Mouse (Mus musculus): ENCODE results near the gene Tnpo3. TPM values are rescaled to one million over a fixed set of nuclear protein-coding genes. Genes with fewer than 3 reads are reported as not detected.

The Tnpo3 gene
- polyA plus RNA-seq, 1 experiment from 2014 or later, result 85.4 TPM

DNA sequence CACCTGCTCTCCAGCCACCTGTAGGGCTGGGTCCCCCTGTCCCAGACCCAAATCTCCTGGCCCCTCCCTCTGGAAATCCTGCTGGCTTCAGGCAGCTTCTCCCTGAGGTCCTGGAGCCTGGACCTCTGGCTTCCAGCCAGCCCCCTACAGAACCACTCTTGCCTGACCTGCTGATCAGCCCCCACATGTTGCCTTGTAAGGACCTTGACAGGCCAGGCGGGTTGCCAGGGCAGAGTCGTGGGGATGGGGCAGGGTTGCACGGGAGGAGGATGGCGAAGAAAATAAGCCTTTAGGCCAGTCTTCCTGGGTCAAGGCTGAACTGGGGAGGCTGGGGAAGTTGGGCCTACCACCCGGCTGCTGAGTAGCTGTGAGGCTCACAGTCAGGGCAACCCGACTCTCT, 74.4 kb downstream of the Tnpo3 start:
- Histone ChIP-seq H3K27me3 (ENCODE audit: control insufficient read depth, insufficient read depth, low read length) (peaks cover 9% of the 10 kb centered on the region; the same call in 1 of the 2 replicates), H3K4me3 (replicated peaks; ENCODE audit: low read length) (no peak overlapping the region), H3K9me3 (ENCODE audit: control insufficient read depth, low read length) (no peaks in the 10 kb centered on the region), H3K4me2 (replicated peaks) (no peak overlapping the region), H3K4me1 (replicated peaks; ENCODE audit: control insufficient read depth, insufficient read depth, low read length) (no peaks in the 10 kb centered on the region), H3K9ac (no peak overlapping the region), H3K27ac (no peak overlapping the region), H3K36me3 (replicated peaks; ENCODE audit: control insufficient read depth, insufficient read depth) (peaks cover 12% of the 10 kb centered on the region; the same call in 1 of the 2 replicates)
- no peak for ATAC-seq (ENCODE audit: low FRiP score)
- 78% methylated on average over 6 of the region's 6 CpGs for WGBS
- DNase-seq (ENCODE audit: low spot score), result no peak

DNA sequence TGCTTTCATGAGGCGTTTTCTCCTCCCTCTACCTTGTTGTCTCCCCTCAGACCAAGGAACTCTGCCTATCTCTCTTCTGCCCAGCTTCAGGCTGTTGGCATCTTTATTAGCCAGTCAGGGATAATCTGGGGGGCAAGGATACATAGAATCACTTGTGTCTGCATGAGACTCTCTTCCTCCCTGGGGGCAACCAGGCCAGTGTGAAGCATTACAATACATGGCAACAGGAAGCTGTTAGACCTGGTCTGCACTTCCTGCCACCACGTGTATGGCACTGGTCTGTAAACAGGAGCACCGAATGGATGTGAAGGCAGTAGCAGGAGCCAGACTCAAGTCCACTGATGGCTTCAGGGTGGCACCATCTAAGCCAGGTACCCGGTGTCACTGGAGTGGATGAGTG, 79.6 kb downstream of the Tnpo3 start:
- H3K4me1 ChIP-seq (replicated peaks; ENCODE audit: control insufficient read depth, insufficient read depth, low read length), result peaks cover 20% of the 10 kb centered on the region; the same call in 1 of the 2 replicates
- ATAC-seq (ENCODE audit: low FRiP score), result no peak
- no peak for DNase-seq (ENCODE audit: low spot score)
- H3K36me3 ChIP-seq (replicated peaks; ENCODE audit: control insufficient read depth, insufficient read depth), result no peaks in the 10 kb centered on the region
- no peak overlapping the region for H3K27ac ChIP-seq
- no peaks in the 10 kb centered on the region for H3K9me3 ChIP-seq (ENCODE audit: control insufficient read depth, low read length)
- H3K27me3 ChIP-seq (ENCODE audit: control insufficient read depth, insufficient read depth, low read length), result peaks cover 55% of the 10 kb centered on the region
- H3K4me3 ChIP-seq (replicated peaks; ENCODE audit: low read length), result no peak overlapping the region
- no peak overlapping the region for H3K9ac ChIP-seq
- H3K4me2 ChIP-seq (replicated peaks), result no peak overlapping the region
- 65% methylated on average over 4 of the region's 4 CpGs for WGBS

DNA sequence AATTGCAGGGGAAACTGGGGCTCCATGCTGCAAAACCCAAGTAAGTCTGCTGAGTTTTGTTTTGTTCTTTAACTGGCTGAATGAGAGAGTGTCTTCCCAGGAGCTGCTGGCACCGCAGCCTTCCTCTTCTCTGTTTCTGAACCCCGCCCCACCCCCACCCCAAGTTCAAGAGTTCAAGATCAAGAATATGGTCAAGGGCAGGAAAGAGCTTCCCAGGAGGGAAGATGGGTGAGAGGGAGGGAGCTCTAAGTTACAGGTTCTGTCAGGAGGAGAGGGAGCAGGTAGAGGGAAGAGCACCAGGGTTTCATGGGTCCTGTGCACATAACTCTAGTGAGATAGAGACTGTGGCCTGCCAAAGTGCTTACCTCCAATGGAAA, 80.3 kb downstream of the Tnpo3 start:
- Histone ChIP-seq H3K4me1 (replicated peaks; ENCODE audit: control insufficient read depth, insufficient read depth, low read length) (peaks cover 20% of the 10 kb centered on the region; the same call in 1 of the 2 replicates), H3K27ac (no peak overlapping the region), H3K27me3 (ENCODE audit: control insufficient read depth, insufficient read depth, low read length) (peaks cover 55% of the 10 kb centered on the region), H3K4me3 (replicated peaks; ENCODE audit: low read length) (no peak overlapping the region), H3K9ac (no peak overlapping the region), H3K9me3 (ENCODE audit: control insufficient read depth, low read length) (no peaks in the 10 kb centered on the region), H3K36me3 (replicated peaks; ENCODE audit: control insufficient read depth, insufficient read depth) (no peaks in the 10 kb centered on the region), H3K4me2 (replicated peaks) (no peak overlapping the region)
- DNase-seq (ENCODE audit: low spot score) (no peak), ATAC-seq (ENCODE audit: low FRiP score) (no peak)
- WGBS, result 42% methylated on average over 2 of the region's 2 CpGs

DNA sequence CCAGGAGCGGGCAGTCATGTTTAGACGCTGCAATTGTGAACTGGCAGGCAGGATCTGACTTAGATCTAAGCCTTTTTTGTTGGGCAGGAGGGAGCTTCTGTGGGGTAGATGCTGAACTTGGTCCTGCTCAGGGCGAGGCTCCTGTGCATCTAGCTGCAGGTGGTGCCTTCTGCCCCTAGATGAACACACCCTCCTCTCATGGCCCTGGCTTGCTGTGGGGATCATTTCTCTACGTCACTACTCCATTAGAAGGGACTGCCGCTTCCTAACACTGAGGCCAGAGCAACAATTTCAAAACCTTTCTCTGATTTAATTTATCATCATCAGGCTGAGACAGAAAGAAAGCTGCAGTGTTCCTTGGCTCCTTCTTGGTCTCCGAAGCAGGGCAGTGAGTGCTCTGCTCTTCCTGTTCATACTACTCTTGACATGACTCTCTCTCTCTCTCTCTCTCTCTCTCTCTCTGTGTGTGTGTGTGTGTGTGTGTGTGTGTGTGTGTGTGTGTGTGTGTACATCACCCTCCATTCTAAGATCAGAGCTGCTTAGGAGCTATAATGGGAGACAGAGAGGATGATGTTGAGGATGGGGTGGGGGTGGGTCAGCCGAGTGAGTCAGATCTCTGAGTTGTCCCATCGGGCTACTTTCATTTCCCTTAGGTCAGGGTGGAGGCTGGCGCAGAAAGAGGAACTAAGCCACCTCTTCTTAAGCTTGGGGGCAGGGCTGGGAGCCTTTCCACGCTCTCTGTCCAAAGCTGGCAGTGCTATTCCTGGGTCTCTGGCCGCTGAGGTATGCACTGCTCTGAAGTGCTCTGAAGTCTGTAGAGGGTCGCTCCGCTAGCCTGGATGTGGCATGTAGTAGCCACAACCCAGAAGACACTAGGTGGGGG, 80.9 kb downstream of the Tnpo3 start:
- Histone ChIP-seq H3K27ac (no peak overlapping the region), H3K36me3 (replicated peaks; ENCODE audit: control insufficient read depth, insufficient read depth) (no peaks in the 10 kb centered on the region), H3K9me3 (ENCODE audit: control insufficient read depth, low read length) (no peaks in the 10 kb centered on the region), H3K4me1 (replicated peaks; ENCODE audit: control insufficient read depth, insufficient read depth, low read length) (peaks cover 20% of the 10 kb centered on the region; the same call in 1 of the 2 replicates), H3K9ac (no peak overlapping the region), H3K4me2 (replicated peaks) (0 out of 2 replicates have a peak overlapping the region, but pooled peaks have one; percentile 1), H3K4me3 (replicated peaks; ENCODE audit: low read length) (no peak overlapping the region), H3K27me3 (ENCODE audit: control insufficient read depth, insufficient read depth, low read length) (peaks cover 55% of the 10 kb centered on the region)
- no peak for ATAC-seq (ENCODE audit: low FRiP score)
- WGBS, result 30% methylated on average over 13 of the region's 13 CpGs
- DNase-seq (ENCODE audit: low spot score), result no peak

GRCm38 (mm10) chr6:29528165-29528505, 81.6 kb downstream of the Tnpo3 start:
- H3K4me2 ChIP-seq (replicated peaks), result 0 out of 2 replicates have a peak overlapping the region, but pooled peaks have one; percentile 94
- H3K27me3 ChIP-seq (ENCODE audit: control insufficient read depth, insufficient read depth, low read length), result peaks cover 55% of the 10 kb centered on the region
- H3K9ac ChIP-seq, result no peak overlapping the region
- DNase-seq (ENCODE audit: low spot score) (no peak), ATAC-seq (ENCODE audit: low FRiP score) (no peak)
- peaks cover 20% of the 10 kb centered on the region; the same call in 1 of the 2 replicates for H3K4me1 ChIP-seq (replicated peaks; ENCODE audit: control insufficient read depth, insufficient read depth, low read length)
- no peak overlapping the region for H3K27ac ChIP-seq
- no peaks in the 10 kb centered on the region for H3K9me3 ChIP-seq (ENCODE audit: control insufficient read depth, low read length)
- H3K4me3 ChIP-seq (replicated peaks; ENCODE audit: low read length), result peak overlapping the region; percentile 52; the same call in 1 of the 2 replicates
- no peaks in the 10 kb centered on the region for H3K36me3 ChIP-seq (replicated peaks; ENCODE audit: control insufficient read depth, insufficient read depth)
- WGBS, result 13% methylated on average over 8 of the region's 8 CpGs

DNA sequence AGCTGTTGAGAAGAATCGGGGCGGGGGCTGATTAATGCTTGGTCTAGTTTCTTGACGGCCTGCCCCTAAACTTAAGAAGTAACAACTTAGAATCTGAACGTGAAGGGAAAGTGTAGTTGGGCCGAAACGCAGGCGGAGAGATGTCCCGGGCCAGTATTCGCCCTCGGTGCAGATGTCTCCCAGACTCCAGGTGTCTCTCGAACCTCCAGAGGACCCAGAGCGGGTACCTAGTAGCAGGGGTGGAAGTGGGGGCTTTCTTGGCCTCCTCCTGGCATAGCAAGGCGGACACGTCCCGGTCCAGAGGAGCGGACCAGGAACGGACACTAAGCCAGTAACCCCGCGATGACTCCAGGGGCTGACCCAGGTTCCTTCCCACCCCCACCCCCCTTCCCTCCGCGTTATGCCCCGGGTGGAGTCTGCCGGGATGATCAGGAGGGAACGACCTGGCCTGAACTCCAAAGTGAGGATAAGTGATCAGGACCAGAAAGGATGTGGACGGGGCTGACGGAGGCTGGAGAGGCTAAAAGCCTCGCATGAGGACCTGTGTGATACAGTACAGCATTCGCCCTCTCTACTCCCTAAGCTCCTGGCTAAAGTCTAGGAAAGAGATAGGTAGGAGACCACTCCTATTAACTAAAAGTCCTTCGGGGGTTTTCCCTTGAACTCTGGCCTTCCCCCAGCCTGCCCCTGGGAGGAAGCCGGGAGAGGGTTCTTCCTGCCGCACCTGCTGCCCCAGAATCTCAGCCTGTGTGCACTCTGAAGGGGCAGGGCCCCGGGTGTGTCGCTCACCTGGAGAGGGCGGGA, 82.1 kb downstream of the Tnpo3 start:
- peaks cover 55% of the 10 kb centered on the region for H3K27me3 ChIP-seq (ENCODE audit: control insufficient read depth, insufficient read depth, low read length)

DNA sequence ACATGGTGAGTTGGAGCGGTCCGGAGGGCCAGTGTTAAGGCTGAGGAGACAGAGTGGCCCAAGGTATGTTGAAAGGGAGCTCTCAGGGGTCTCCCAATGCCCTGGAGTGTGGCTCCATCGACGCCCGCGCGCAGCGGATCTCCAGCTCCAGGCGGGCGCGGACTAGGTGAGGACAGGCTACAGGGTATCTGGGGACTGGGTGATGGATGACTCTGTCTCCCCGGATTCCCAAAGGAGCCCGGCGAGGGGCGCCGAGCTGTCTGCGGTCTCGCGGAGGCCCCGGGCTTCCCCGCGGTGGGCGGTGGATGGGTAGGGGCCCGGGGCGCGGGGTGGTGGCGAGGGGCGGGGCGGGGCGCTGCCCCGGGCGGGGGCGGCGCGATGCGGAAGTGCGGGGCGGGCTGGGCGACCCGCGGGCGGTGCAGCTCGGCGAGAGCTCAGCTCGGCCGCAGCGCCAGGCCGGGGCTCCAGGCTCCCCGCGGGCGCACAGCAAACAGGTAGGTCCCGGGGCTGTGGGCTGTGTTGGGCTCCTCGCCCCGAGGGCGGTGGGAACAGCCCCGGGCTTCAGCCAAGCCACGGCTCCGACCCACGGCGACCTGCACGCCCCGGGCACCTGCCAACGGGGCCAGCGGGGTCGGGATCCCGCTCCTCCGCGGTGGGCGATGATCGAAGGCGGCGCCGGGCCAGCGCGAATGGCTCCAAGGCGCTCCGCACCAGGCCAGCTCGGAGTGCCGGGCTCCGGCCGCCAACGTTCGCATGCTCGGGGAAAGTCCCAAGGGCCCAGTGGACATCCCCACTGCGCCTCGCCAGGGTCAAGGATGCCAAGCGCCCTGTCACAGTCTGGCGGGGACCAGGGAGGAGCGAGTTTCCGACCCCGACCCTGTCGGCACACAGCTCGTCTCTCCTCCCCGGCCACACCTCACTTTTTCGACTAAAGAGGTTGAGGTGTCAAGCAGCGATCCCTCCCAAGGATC, 83.1 kb downstream of the Tnpo3 start, which contains the start of gene Irf5:
TSS of gene Irf5 (plus strand) at position 345 of the 971 bp plus-strand sequence.
- peak; percentile 52 for ATAC-seq (ENCODE audit: low FRiP score)

More for the DNA sequence above, 82.1 kb downstream of the Tnpo3 start:
- H3K4me3 ChIP-seq (replicated peaks; ENCODE audit: low read length), result peak overlapping the region; percentile 52
- H3K4me2 ChIP-seq (replicated peaks), result peak overlapping the region; percentile 94
- no peaks in the 10 kb centered on the region for H3K36me3 ChIP-seq (replicated peaks; ENCODE audit: control insufficient read depth, insufficient read depth)
- no peak overlapping the region for H3K27ac ChIP-seq
- no peaks in the 10 kb centered on the region for H3K9me3 ChIP-seq (ENCODE audit: control insufficient read depth, low read length)
- WGBS, result 6% methylated on average over 34 of the region's 34 CpGs
- ATAC-seq (ENCODE audit: low FRiP score) (no peak), DNase-seq (ENCODE audit: low spot score) (no peak)
- H3K9ac ChIP-seq, result no peak overlapping the region
- H3K4me1 ChIP-seq (replicated peaks; ENCODE audit: control insufficient read depth, insufficient read depth, low read length), result peaks cover 20% of the 10 kb centered on the region; the same call in 1 of the 2 replicates

GRCm38 (mm10) chr6:29525256-29525655, 84.4 kb downstream of the Tnpo3 start:
- Histone ChIP-seq H3K9ac (no peak overlapping the region), H3K27me3 (ENCODE audit: control insufficient read depth, insufficient read depth, low read length) (peaks cover 46% of the 10 kb centered on the region), H3K4me3 (replicated peaks; ENCODE audit: low read length) (no peak overlapping the region), H3K4me1 (replicated peaks; ENCODE audit: control insufficient read depth, insufficient read depth, low read length) (peaks cover 20% of the 10 kb centered on the region; the same call in 1 of the 2 replicates), H3K27ac (no peak overlapping the region), H3K36me3 (replicated peaks; ENCODE audit: control insufficient read depth, insufficient read depth) (no peaks in the 10 kb centered on the region), H3K9me3 (ENCODE audit: control insufficient read depth, low read length) (no peaks in the 10 kb centered on the region), H3K4me2 (replicated peaks) (no peak overlapping the region)
- no peak for ATAC-seq (ENCODE audit: low FRiP score)
- no peak for DNase-seq (ENCODE audit: low spot score)
- 65% methylated on average over 6 of the region's 6 CpGs for WGBS

More for the DNA sequence above, 83.1 kb downstream of the Tnpo3 start, which contains the start of gene Irf5:
- DNase-seq (ENCODE audit: low spot score), result no peak
- Histone ChIP-seq H3K27ac (no peak within 1 kb of the TSS), H3K27me3 (ENCODE audit: control insufficient read depth, insufficient read depth, low read length) (peaks cover 55% of the 10 kb centered on the region), H3K9ac (peak within 1 kb of the TSS; percentile 56), H3K4me3 (replicated peaks; ENCODE audit: low read length) (peak within 1 kb of the TSS; percentile 52), H3K4me2 (replicated peaks) (peak within 1 kb of the TSS; percentile 94), H3K36me3 (replicated peaks; ENCODE audit: control insufficient read depth, insufficient read depth) (no peaks in the 10 kb centered on the region), H3K4me1 (replicated peaks; ENCODE audit: control insufficient read depth, insufficient read depth, low read length) (peaks cover 20% of the 10 kb centered on the region; the same call in 1 of the 2 replicates), H3K9me3 (ENCODE audit: control insufficient read depth, low read length) (no peaks in the 10 kb centered on the region)
- WGBS, result under 1% methylated on average over 70 of the region's 96 CpGs

Measured in hindbrain, embryonic 14.5 days (tissue).